Mouse (Mus musculus): ENCODE measurements around the gene Fxr2. TPM values are rescaled to one million over a fixed set of nuclear protein-coding genes. Genes with fewer than 3 reads are reported as not detected.

Gene Fxr2
- total RNA-seq, 2 experiments from 2014 or later: 124 to 131 TPM

- DNase-seq (ENCODE audit: extremely low spot score in 1 of 2, low spot score in 1 of 2): no peak
Observed at GRCm38 (mm10) chr11:69656065-69656455, 23.3 kb downstream of the Fxr2 start.

DNA sequence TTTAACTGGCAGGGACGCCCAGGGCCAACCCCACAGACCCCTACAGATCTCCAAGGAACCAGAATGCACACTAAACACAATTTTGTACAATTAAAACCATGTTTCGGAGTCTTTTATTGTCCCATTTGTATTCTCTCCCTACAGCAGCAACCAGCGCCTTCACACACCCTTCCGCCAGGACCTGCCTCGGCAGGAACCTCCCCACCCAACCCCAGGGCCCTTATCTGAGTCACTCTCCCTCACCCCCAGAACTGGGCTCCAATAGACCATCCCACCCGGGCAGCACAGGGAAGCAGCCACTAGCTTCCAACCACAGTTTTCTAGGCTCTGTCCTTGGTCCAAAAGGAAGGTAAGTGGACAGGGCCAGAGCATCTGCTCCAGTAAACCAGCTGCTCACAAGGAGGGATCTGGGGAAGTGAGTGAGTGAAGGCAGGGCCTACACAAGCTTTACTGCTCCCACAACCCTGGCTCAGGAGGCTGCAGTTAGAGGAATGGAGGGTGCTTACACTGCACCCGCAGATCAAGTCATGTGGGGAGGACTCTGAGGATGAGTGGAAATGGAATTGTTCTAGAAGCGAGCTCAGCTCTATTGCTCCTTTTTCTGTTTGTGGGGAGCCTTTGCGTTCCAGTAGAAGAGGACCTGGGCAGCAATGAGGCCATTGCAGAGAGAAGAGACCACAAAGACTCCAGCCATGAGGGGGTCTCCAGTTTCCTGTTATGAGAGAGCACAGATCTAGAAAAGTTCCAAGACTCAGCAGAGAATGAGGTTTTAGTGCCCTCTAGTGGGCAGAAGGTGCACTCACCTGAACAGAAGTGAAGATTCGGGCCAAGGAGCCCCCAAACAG lies 24.0 kb downstream of the Fxr2 start:
- peak in 1 of 2 experiments; percentile 51 for DNase-seq (ENCODE audit: extremely low spot score in 1 of 2, low spot score in 1 of 2)

DNA sequence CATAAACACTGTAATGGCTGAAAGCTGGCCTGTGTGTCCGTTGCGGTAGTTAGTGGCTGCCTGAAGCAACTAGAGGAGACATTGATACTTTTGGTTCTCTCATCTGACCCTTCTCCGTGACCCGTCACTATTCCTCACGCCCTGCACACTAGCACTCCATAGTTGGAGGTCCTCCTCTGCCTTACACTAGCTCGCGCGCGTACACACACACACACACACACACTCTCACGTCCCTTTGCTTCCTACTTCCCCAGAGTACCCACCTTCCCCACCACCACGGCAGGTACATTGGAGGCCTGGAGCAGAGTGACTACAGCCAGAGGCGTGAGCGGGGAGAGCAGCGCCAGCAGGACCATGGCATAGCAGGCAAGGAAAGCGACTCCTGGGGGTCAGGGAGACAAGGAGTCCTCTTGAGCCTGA lies 24.7 kb downstream of the Fxr2 start:
- DNase-seq (ENCODE audit: extremely low spot score in 1 of 2, low spot score in 1 of 2): no peak

DNA sequence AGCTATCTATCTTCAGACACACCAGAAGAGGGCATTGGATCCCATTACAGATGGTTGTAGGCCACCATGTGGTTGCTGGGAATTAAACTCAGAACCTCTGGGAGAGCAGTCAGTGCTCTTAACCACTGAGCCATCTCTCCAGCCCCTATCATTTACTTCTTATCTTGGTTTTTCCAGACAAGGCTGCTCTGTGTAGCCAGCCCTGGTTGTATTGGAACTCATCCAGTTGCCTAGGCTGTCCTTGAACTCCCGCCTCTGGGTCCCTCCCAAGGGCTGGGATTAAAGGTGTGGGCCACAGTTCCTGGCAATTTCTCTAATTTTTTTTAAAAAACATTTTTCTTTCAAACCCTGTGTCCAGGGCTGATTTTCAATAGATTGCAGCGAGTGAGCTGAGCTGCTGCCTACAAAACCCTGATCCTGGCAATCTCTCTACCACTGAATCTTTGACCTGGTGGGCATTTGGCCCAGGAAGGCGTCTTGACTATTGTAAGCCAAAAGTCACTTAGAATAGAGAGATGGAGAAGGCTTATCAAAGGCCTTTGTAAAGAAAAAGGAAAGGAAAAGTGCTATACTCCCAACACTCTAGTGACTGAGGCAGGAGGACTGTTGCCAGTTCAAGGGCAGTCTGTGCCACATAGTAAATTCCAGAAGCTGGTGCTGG lies 28.6 kb downstream of the Fxr2 start:
- DNase-seq (ENCODE audit: extremely low spot score in 1 of 2, low spot score in 1 of 2): no peak

DNA sequence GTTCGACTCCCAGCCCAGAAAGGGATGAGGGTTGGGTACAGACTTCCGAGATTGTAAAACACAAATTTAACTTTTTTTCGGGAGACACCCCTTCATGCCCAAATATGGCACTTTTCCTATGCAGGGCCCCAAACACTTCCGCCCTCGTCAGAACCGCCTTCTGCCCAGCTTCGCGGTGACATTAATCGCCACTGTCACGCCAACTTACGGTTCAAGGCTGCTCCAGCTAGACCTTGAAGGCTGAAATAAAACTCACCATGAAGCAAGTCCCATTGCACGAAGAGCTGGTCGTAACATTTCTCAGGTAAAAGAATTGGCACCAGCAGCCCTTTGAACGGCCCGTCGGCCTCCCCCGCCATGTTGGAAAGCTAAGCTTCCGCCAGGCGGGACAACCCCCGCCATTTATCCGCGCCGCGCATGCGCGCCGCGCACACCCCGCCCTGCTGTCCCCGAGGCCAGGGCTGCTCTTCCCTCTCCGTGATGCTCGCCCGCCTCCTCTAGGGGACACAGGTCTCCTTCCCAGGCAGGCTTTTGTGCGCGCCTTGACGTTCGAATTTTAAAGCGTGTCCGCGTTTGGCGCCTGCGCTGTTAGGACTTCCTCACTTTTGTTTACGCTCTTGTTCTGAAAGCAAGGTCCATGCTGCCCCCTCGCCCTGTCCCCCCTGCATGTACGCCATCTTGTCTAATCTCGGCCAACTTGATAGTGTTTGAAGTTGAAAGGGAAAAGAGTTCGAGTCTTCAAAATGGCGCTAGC lies 29.6 kb downstream of the Fxr2 start, which contains the start of gene Mpdu1:
Gene Mpdu1 (minus strand): TSS at position 430 of the 754 bp plus-strand sequence.
- DNase-seq (ENCODE audit: extremely low spot score in 1 of 2, low spot score in 1 of 2): peak; percentile 82 to 88

GRCm38 (mm10) chr11:69662967-69663671 lies 30.3 kb downstream of the Fxr2 start:
- DNase-seq (ENCODE audit: extremely low spot score in 1 of 2, low spot score in 1 of 2): no peak

GRCm38 (mm10) chr11:69663795-69664194 lies 31.0 kb downstream of the Fxr2 start:
- DNase-seq (ENCODE audit: extremely low spot score in 1 of 2, low spot score in 1 of 2): no peak

DNA sequence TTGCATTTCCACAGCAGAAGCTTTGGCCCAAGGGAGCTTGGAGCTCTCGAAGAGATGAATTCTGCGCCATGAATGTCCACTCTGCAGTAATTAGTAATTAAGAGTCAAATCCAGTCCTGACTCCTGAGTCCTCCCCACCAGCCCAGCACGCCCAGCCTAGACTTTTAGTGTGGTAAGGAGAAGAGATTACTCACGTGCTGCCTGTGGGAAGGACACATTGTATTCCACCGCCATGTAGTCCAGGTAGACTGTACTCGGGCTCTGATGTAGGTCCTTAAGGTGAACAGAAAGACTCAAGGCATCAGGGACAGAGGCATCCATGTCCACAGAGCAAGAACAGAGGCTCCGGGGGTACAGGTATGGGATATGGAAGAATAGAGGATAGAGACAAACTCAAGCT lies 32.1 kb downstream of the Fxr2 start:
- DNase-seq (ENCODE audit: extremely low spot score in 1 of 2, low spot score in 1 of 2): no peak

- DNase-seq (ENCODE audit: extremely low spot score in 1 of 2, low spot score in 1 of 2): no peak
Observed at GRCm38 (mm10) chr11:69665457-69665960, 32.7 kb downstream of the Fxr2 start.

DNA sequence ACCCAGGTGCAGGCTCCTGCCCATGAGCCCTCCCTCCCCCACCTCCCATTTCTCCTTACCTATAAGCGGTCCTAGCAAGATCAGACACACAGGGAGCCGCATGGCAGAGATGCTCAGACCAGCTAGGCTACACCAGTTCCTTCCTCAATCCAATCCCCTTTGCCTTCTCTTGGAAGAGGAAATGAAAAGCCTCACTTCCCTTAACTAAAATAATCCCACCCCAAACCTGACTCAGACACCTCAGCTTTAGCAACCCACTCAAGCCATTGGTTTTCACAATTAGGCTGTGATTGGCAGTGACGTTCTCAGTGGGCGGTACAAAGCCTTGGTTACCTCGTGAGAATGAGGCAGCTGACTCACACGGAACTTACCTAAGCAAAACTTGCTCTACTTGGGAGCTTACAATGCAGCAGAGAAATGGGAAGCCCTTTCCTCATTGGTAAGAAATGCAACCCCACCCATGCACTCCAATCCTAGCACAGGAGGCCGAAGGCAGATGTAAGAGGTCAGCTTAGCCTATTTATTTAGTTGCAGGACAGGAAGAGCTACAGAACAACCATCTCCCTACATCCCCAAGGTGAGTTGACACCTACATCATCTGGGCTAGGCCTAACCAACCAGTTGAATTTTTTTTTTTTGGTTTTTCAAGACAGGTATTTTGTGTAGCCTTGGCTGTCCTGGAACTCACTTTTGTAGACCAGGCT lies 33.3 kb downstream of the Fxr2 start, which contains the start of gene Cd68:
Gene Cd68 (minus strand): TSS at position 193 of the 704 bp plus-strand sequence.
- peak in 1 of 2 experiments; percentile 44 for DNase-seq (ENCODE audit: extremely low spot score in 1 of 2, low spot score in 1 of 2)

- DNase-seq (ENCODE audit: extremely low spot score in 1 of 2, low spot score in 1 of 2): no peak
Observed at GRCm38 (mm10) chr11:69666665-69667005, 33.8 kb downstream of the Fxr2 start.

DNA sequence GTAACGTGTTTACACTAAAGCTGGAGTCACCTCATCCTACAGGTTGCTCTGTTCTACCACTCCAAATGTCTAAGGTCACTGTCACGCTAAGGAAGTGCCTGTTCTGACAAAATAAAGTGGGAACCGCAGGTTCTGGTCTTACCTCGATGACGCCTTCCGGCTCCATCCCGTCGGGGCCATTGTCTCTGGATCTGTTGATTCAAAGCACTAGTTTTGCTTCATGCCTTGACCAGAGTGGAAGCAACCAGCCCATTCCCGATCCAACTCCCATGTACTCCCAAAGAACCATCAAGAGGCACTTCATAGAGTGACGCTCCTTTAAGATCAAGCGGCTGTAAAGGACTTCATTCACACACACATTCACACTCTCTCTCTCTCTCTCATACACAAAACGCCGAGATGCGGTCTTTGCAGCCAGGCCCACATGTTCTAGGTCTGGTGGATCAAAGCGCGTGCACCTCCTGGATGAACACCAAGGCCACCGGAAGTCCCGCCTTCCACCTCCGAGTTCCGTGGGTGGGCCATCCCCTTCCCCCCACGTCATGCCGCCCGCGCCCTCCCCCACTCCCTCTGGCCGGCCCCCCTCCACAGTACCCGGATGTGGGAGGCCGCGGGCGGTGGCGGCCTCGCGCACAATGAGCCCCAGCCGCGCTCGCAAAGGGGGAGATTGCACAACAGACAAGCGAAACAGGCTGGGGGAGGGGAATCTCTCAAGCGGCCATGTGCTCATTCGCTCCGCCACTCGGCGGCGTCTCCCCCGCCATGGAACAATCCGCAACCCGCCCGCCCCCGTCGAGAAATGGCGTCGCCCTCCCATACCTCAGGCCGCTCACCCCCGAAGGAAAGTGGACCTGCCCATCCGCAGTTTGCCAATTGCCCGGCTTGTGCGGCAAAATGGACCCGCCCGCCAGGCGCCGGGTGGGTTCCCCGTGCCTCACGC lies 38.3 kb downstream of the Fxr2 start:
- DNase-seq (ENCODE audit: extremely low spot score in 1 of 2, low spot score in 1 of 2): peak; percentile 88 to 91

DNA sequence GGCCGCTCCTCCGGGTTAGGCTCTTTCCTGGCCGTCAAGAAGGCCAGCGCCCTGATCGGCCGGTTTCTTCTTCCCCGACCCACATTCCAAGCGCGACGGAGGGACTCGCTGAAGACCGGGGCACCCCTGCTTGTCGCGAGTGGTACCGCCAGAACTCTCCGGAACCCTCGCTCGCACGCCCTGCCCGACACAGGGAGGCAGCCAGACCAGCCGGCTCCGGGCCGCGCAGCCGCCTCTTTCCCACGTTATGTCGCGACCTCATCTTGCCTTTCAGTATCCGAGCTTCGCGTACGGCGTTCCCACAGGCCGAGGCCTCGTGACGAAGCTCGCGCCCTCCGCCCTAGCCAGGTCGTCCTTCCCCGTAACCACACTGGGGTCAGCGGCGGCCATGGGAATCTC lies 38.9 kb downstream of the Fxr2 start:
- no peak for DNase-seq (ENCODE audit: extremely low spot score in 1 of 2, low spot score in 1 of 2)

- DNase-seq (ENCODE audit: extremely low spot score in 1 of 2, low spot score in 1 of 2): peak; percentile 96 to 99
Observed at GRCm38 (mm10) chr11:69672211-69672706, 39.5 kb downstream of the Fxr2 start, which contains the start of gene Eif4a1. Gene Eif4a1, minus strand, starts transcription at chr11:69672423.

GRCm38 (mm10) chr11:69679144-69679543 lies 46.4 kb downstream of the Fxr2 start:
- DNase-seq (ENCODE audit: extremely low spot score in 1 of 2, low spot score in 1 of 2): no peak

- no peak for DNase-seq (ENCODE audit: extremely low spot score in 1 of 2, low spot score in 1 of 2)
Observed at GRCm38 (mm10) chr11:69680136-69680855, 47.5 kb downstream of the Fxr2 start.
